Mouse (Mus musculus): ENCODE measurements around the gene Tstd1.

DNA sequence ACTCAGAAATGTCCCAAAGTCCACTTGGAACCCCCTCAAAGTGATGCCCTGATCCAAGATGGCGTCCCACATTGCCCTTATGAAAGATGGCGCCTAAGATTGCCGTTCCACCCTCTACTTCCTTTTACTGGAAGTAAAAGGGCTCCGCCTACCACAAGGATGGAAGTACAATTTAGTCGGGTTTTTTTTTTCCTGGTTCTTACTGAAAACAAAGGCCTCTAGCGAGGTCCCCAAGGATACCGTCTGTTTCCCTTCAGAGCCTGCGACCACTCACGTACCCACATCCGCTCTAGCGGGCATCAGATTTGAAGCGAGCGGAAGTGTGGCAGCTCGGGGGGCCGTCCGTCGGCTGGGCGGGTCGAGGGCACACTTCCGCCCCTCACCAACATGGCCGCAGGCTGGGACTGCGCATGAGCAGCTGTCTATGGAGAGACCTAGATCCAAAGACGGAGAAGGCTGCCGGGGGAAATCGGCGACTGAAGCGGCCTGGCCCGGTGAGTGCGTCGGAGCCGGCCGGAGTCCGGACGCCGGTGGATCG is 7.7 kb upstream of the Tstd1 start, which contains the start of gene Usf1:
- TF ChIP-seq JUND (IDR thresholded peaks at IDR 0.05; ENCODE audit: low read depth, low read length) (no peak), ZNF384 (IDR thresholded peaks at IDR 0.05; ENCODE audit: low read depth, low read length) (no peak), RCOR1 (IDR thresholded peaks at IDR 0.05; ENCODE audit: low read depth, low read length) (no peak; the same call in 1 of the 2 replicates)
